Mouse (Mus musculus): ENCODE results near the gene Veph1. TPM values are rescaled to one million over a fixed set of nuclear protein-coding genes. Genes with fewer than 3 reads are reported as not detected.

Veph1 gene
- total RNA-seq, 2 experiments from 2014 or later: 0.20 to 5.0 TPM

DNA sequence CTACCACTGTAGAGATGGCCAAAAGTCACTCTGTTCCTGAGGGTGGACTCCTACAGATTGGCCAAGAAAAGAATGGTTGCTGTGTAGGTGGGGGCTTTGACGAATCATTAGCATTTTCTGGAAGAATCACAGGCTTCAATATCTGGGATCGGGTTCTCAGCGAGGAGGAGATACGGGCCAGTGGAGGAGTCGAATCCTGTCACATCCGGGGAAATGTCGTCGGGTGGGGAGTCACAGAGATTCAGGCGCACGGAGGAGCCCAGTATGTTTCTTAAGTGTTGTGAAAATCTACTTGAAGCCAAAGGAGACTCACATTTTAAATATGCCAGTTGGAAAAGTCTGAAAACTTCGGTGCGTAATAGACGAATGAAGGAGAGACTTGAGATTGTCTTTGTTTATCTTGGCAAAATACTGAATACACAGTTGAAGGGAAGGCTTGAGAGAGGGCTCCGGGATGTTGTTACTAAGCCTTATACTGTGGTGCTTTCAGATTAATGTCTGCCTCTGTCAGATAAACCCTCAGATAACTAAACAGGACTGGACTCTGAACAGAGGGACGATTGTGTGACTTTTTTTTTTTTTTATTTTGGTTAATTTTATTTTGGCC, 71.6 kb downstream of the Veph1 start:
- DNase-seq (ENCODE audit: low spot score in 2 of 2): no peak

DNA sequence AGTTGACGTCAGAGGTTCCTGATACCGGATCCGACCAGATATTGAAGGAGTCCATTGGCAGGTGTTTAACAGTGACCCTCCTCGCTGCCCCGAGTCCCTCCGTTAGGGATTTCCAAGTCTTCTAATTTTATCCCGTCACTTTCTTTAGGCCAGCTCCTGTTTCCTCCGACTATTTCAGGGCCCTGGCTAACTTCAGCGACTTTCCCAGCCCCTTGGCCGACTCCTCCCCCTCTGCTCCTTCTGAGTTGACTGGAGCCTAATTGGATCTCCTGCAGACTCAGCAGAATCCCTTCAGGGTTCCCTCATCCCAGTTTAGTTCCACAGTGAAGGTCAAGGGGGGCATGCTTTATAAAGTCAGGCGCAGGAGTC, 75.4 kb downstream of the Veph1 start:
- no peak for DNase-seq (ENCODE audit: low spot score in 2 of 2)

DNA sequence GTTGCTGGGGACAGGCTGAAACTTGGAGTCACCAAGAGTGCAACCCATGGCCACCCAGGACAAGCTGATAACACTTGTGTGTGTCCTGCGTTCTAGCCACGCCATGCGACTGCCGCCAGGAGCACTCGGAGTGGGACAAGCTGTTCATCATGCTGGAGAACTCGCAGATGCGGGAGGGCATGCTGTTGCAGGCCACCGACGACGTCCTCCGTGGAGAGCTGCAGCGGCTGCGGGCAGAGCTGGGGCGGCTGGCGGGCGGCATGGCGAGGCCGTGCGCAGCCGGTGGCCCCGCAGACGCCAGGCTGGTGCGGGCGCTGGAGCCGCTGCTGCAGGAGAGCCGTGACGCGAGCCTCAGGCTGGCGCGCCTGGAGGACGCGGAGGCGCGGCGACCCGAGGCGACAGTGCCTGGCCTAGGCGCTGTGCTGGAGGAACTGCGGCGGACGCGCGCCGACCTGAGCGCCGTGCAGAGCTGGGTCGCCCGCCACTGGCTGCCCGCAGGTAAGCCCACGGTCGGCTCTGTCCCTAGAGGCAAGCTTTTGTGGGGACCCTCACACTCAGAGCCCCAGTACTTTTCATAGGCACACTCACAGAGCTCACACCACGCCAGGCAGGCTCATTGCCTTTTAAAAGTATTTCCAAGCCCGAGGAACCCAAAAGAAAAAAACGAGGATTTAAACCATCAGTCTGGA, 75.9 kb downstream of the Veph1 start:
- peak in 1 of 2 experiments; percentile 11 for DNase-seq (ENCODE audit: low spot score in 2 of 2)

DNA sequence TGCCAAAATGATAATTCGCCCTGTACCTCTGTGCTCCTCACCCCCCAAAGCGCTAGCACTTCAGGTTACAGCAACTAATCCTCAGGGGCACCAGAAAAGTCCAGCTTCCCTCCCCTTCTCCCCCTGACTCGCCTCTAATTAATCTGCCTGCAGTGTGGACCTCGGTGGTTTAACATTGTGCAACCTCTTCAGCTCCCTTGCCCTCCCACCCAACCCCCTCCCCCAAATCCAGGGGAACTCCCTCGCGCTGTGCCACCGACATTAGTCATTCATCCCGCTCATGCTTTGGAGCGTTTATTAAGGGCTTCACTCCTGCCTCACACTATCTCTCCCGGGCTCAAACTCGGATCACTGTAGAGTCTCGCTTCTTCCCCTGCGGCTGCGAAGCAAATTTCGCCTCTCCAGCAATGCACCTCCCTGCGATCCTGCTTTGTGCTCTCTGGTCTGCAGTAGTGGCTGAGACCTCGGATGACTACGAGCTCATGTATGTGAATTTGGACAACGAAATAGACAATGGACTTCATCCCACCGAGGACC, 76.9 kb downstream of the Veph1 start, which contains the start of gene Ptx3:
Gene Ptx3 (plus strand): TSS at position 256 of the 537 bp plus-strand sequence.
- no peak for DNase-seq (ENCODE audit: low spot score in 2 of 2)

DNA sequence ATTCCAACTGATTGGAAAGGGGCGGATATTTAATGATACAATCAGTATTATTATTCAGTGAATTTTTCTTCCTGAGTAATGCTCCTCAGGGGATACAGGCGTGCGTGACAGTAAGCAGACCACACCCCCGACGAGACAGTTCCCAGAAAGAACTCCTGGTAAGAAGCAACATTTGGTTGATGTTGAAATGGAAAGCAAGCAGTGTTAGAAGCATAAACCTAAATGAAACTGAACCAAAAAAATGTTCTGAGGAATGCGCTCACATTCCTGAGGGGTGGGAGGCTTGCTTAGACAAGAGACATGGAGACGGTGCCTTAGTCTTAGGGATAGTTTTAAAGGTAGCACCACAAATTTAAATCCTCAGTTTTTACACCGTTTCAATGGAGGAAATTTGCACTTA, 80.9 kb downstream of the Veph1 start:
- no peak for DNase-seq (ENCODE audit: low spot score in 2 of 2)

DNA sequence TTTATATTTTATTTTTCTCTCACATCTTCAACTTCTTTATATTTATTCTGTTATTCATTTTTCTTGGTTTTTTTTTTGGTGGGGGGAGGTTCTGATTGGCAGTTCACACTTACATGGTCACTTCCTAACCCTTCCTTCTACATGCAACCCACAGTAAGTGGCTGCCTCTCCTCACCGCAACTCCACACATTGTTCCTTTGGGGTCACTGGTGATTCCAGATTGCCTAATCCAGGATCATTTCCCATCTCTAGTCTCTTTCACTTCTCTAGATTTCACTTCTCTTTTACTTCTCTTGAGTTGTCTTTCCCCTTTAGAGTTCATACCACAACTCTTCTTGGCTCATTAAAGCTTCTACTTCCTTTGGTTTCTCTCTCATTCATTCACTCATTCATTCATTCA, 83.1 kb downstream of the Veph1 start:
- DNase-seq (ENCODE audit: low spot score in 2 of 2): no peak

DNA sequence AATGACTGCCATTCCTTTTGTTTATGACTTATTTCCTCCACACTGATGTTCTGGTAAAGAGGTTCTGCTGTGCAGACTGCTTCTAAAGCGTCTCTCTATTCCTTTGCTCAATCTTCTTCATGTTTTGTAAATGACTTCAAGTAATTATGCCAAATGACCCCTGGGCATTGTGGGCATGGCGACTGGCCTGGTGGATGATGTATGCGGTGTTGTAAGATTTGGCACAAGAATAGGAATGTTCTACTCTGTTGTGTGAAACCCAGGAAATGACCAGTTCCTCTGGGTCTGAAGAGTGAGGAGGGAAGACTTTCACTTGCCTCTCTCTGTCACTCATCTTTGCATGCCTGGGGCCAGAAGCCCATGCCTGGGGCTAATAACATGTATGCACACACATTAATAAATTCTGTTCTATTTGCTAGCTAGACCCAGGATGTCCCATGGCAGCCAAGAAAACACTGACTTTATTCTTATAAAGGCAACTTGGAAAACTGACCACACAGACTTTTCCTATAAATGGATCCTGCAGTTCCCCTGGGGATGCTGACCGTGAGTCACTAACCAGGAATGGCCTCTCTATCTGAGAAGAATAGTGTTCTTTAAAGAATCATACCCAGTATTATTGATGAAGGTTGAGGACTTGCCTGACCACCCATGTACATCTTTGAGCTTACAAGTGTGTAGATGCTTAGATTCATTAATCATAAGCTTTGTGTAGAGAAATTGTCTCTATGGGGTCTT, 87.6 kb downstream of the Veph1 start:
- no peak for DNase-seq (ENCODE audit: low spot score in 2 of 2)

DNA sequence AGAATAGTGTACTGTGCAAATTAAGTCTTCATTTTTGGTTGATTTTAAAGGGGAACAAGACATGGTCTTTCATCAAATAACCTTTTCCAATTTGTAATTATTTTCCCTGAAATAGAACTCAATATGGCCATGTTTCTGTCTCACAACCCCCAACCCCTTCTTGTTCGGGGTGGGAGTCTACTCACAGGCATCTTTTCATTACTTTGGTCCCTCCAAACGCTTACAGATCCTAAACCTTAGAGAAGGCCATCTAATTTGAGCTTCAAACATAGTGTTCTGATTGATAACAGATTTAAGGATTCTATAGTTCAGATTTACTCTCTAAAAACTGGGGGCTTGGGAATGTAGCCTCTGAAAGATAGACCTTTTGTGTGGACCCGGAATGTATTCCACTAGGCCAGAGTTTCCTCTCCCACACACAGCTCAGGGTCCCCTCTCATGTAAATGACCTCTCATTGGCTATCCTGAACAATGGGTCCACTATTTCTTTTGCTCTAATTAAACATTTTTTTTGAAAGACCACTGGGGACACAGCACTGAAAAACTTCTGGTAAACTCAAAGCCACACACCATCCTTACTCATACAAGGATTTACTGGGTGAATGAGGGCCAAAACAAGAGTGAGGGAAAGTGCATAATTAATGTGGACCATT, 102.6 kb downstream of the Veph1 start:
- no peak for DNase-seq (ENCODE audit: low spot score in 2 of 2)

DNA sequence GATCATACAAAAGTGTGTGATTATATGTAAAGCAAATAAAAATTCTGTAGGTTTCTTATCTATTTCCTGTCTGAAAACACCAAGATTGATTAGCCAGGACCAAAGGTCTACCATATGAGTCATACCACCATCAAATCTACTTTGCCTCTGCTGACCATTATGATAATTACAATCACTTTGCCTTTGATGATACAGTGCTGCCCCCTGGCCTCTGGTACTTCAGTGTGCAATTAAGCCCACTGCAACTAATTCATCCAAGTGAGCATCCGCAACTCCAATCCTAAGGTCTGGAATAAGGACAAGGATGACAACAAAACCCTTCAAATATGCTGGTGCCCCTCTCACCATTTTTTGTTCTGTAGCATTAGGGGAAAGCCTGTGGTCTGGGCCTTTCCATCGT, 117.0 kb downstream of the Veph1 start:
- DNase-seq (ENCODE audit: low spot score in 2 of 2): no peak

DNA sequence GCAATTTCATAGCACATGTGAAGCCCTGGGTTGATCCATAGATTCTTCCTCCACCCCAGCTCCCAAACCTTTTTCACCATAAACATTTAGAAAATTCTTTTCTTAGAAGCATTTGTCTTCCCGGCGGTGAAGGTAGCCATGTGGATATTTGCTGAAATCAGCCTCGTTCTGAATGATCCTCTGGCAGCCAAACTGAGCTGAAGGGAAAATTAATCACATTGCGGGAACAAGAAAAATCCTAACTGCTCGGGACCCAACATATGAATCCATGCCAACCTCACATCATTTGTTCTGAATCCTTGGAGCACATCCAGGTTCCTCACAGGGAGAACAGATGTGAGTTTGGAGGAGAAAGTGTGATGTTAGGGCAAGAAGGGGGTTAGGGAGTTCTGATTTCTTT, 123.7 kb downstream of the Veph1 start:
- DNase-seq (ENCODE audit: low spot score in 2 of 2): no peak

DNA sequence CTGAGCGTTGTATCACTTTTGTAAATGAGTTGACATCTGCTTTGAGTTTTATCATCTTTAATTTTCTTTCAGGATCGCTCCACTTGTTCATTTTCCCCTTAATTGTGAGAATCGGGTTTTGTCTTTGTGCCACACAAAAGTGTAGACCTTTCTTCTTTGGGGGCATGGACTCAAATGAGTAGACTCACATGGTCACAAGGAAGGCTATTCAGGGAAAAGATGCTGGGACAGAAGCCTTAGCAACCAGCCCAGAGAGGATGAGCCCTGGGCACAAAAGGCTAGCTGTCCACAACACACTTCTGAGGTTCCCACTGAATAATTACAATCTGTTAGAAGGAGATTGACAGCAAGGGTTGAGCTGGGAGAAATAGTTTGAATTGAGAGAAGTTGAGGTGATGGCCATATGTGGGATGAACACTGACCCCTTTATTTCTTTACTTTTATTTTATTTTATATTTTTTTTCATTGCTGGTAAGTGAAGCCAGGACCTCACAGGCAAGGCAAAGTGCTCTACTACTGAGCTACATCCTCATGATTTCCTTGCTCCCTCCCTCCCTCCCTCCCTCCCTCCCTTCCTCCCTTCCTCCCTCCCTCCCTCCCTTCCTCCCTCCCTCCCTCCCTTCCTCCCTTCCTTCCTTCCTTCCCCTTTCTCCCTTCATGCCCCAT, 126.6 kb downstream of the Veph1 start:
- DNase-seq (ENCODE audit: low spot score in 2 of 2): no peak

DNA sequence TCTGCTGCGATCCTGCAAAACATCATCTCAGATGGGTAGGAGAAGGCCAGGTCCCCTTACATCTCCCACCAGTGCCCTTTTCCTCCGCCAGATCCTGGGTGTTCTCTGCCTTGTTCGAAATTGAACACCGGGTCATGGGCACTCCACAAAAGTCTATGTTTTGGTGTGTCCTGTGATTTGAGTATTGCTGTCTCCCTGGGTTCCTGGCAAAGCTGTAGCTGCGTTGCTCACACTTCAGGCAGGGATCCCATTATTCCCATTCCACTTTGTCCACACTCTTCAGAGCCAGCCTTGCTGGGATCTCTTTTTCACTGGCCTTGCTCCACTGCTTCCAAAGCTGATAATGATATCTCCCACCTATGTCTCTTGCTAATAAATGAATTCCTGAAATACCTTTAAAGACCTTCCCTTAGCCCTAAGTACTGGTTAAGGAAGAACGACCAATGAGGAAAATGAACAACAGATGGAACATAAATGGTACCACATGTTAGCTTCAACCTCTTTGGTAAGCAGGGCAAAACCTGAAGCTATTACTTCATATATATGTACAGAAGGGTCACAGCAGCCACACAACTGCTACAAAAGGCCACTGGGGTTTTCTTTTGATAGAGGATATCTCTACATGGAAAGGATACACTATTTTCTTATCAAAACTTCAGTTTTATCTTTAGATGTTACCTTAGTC, 129.9 kb downstream of the Veph1 start:
- no peak for DNase-seq (ENCODE audit: low spot score in 2 of 2)

DNA sequence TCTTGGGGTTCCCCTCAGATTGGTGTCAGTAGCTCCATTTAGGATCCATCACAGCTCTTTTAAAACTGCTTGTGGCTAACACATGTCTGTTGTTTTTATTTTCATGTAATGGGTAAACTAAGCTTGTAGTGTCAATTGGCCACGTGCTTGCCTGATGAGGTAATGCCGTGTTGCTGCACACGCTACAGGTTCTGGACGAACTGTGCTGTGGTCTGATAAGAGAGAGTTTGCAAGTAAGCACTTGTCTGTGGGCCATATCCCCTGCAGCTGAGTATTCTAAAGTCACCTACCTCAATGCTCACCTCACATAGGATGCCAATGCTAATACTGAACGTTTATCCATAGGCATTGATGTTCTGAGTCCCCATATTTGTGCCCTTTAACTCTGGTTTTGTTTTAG, 131.6 kb downstream of the Veph1 start:
- no peak for DNase-seq (ENCODE audit: low spot score in 2 of 2)

DNA sequence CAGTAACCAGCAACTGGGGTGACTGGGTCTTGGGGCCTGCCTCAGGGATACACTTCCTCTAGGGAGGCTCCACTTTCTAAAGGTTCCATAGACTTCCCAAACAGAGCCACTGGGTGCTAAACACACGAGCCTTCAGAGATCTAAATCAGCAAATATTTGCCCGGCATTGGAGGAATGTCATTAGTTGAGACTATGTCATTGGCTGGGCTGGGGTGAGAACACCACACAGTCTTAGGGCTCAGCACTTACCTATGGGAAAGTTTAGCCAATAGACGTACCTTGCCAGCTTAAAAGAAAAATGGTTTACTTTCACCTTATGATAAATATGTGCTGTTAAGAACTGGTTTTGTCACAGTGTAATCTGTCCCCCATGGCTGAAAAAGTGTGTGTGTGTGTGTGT, 132.1 kb downstream of the Veph1 start:
- no peak for DNase-seq (ENCODE audit: low spot score in 2 of 2)

DNA sequence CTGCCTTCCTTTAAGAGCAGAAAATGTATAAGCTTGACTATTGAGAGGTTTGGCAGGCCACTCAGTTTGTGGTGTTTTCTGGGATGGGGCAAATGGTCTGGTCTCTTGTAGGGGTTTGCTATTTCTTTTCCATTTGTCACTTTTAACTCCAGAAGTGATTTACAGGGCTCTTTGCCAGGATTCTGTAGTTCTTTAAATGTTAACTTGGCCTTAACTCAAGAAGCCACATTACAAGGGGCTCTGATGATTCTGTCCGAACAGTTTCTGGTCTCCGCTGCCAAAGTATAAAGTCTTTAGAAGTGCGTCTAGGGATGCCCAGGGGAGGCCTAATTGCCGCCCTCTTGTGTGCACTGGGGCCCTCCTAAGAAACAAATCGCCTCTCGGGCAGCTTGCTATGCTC, 134.0 kb downstream of the Veph1 start:
- no peak for DNase-seq (ENCODE audit: low spot score in 2 of 2)

DNA sequence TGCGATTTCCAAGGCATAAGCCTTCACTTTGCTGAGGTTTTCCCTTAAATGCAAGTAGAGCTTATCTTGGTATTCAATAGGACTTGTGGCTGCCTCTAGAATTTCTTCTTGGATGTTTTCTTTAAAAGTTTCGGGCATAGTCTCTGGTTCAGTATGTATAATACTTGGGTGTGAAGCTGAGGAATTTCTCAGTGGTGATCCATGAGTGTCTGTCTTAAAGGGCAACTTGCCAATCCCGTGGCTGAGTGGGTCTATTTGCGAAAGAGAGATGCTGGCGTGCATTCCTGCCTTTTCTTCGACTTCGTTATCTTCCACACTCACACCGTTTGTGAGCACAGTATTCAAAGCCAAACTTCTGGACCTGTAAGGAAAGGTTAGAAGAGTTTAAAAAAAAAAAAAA, 138.7 kb downstream of the Veph1 start:
- no peak for DNase-seq (ENCODE audit: low spot score in 2 of 2)

DNA sequence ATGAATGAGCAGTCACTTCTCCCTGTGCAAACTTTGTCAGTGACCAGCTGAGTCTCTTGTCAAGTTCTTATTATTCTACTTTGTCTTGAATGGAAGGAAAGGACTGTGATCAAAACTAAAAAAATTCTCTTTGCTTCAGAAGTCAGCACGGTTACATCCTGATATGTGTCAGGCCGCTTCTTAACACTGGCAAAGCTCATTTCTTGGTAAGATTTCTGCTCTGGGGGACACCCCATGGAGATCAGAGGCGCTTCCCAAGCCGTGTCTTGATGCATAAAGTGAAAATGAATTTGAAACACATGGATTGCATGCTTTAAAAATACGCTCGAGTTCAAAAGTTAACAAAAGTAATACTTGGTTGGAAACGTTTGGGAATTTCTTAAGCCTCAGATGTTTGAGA, 159.0 kb downstream of the Veph1 start:
- DNase-seq (ENCODE audit: low spot score in 2 of 2): no peak

DNA sequence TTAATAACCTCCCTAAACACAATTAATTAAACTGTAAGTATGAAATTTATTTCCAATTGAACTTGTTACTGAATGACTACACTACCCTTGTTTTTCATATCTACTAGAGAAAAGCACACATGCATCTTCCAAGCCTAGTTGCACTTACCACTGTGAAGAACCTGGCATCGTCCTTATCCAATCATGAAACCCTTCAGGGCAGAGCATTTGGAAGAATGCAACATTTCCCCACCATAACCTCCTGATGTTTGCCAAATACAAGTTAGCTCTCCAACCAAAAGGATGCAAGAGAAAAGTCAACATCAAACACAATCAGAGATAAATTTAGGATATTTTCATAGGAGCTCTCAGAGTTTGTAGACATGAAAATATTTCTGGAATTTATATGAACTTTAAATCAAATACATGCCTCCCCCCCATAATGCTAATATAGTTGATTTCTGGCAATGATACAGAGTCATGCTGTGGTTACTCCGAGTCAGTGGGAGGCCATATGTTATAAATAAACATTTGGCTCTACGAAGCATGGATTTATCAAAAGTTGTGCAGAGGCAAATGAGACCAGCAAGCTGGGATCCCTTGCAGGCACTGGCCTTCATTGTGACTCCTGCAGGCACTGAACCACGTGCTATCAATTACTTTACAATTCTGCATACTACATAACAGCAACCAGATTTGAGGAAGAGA, 165.2 kb downstream of the Veph1 start:
- no peak for DNase-seq (ENCODE audit: low spot score in 2 of 2)

DNA sequence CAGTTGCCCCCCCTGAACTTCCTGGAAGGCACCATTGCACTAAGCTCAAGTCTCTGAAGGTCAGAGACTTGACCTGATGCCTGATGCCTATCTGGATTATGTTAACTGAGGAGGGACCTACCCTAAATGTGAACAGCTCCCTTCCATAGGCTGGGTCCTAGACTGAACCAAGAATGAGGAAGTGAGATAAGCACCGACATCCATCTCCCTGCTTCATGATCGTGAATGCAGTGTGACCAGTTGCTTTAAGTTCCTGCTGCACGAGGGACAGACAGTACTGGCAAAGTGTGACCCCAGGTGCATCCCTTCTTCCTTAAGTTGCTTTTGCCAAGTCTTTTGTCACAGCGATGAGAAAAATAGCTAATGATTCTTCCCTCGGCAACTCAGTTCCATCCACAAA, 166.9 kb downstream of the Veph1 start:
- DNase-seq (ENCODE audit: low spot score in 2 of 2): no peak

DNA sequence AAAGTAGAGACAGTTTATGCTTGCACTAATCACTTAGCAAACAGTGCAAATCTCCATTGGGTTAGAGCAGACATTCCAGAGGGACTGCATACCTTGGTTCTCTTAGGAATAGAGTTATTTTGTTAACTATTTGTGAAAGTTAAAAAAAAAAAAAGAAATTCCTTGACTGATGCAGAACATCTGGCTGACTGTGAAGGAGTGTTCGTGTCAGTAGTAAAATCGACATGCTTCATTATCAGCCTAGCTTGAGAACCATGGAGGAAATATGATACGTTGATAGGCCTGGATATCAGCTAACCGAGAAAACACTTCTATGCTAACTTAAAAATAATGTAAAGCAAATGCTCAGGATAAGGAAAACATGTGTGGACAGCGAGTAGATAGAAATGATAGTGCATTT, 191.1 kb downstream of the Veph1 start:
- no peak for DNase-seq (ENCODE audit: low spot score in 2 of 2)
